Mouse (Mus musculus) intestine, embryonic 15.5 days (tissue): ENCODE data around the gene Pp2d1. TPM values are rescaled to one million over a fixed set of nuclear protein-coding genes. Genes with fewer than 3 reads are reported as not detected.
"Not testable (repeated sequence)": the region's sequence is repeated elsewhere in the genome, so short reads cannot be mapped to it uniquely, and the experiment has no call there.

Experiments used
- ATAC-seq: fragments of 200-750 bp; cut with Nextera tagmentation; 2 replicates; pipeline ENCODE4 v1.8.0; 2017; ENCODE audit warnings: moderate TSS enrichment, moderate library complexity
- H3K27ac ChIP-seq: fragments of 300-500 bp; sonication (generic); 2 replicates; pipeline ENCODE4 v1.5.1; 2015; ENCODE audit warnings: mild to moderate bottlenecking, inconsistent platforms
- H3K27me3 ChIP-seq: fragments of 300-500 bp; sonication (generic); replicated peaks from 2 replicates; pipeline ENCODE4 v1.6.1; 2015; ENCODE audit warnings: inconsistent platforms
- H3K36me3 ChIP-seq: fragments of 300-500 bp; sonication (generic); 2 replicates; pipeline ENCODE4 v1.6.1; 2015; ENCODE audit warnings: inconsistent platforms
- H3K4me1 ChIP-seq: fragments of 300-500 bp; sonication (generic); replicated peaks from 2 replicates; pipeline ENCODE4 v1.6.1; 2015; ENCODE audit warnings: inconsistent platforms
- H3K4me2 ChIP-seq: fragments of 300-500 bp; sonication (generic); replicated peaks from 2 replicates; pipeline ENCODE4 v1.6.1; 2015; ENCODE audit warnings: mild to moderate bottlenecking, inconsistent platforms
- H3K4me3 ChIP-seq: fragments of 300-500 bp; sonication (generic); replicated peaks from 2 replicates; pipeline ENCODE4 v1.5.1; 2015; ENCODE audit warnings: inconsistent platforms
- H3K9ac ChIP-seq: fragments of 300-500 bp; sonication (generic); 2 replicates; pipeline ENCODE4 v1.6.1; 2015; ENCODE audit warnings: inconsistent platforms
- H3K9me3 ChIP-seq: fragments of 300-500 bp; sonication (generic); 2 replicates; pipeline ENCODE4 v1.6.1; 2016; ENCODE audit warnings: inconsistent platforms
- WGBS: fragments of 180-500 bp; shearing (Covaris S2); methylation state at CpG from one replicate; pipeline ENCODE4 v1.1.7; 2015; 5-methylcytosine and 5-hydroxymethylcytosine counted together
- polyA plus RNA-seq: library from polyadenylated mRNA; unstranded; fragments of >200 nt; fragmentation: Nextera tagmentation; extraction: Ambion mirVana; gene quantifications from 2 replicates; pipeline ENCODE4 v1.2.1, GENCODE M21; 2015

The Pp2d1 gene
- polyA plus RNA-seq, 1 experiment from 2014 or later = 0.29 TPM

- Histone ChIP-seq H3K27ac (no peak overlapping the region), H3K4me2 (no peak overlapping the region), H3K9me3 (no peaks in the 10 kb centered on the region), H3K36me3 (no peaks in the 10 kb centered on the region), H3K4me3 (no peak overlapping the region), H3K9ac (no peak overlapping the region), H3K4me1 (0 out of 2 replicates have a peak, but pooled peaks cover 4% of the 10 kb centered on the region), H3K27me3 (no peaks in the 10 kb centered on the region)
- 79% methylated on average over 2 of the region's 2 CpGs for WGBS
- ATAC-seq = no peak
Measured at GRCm38 (mm10) chr17:53577151-53577550, 37.9 kb upstream of the Pp2d1 start.

DNA sequence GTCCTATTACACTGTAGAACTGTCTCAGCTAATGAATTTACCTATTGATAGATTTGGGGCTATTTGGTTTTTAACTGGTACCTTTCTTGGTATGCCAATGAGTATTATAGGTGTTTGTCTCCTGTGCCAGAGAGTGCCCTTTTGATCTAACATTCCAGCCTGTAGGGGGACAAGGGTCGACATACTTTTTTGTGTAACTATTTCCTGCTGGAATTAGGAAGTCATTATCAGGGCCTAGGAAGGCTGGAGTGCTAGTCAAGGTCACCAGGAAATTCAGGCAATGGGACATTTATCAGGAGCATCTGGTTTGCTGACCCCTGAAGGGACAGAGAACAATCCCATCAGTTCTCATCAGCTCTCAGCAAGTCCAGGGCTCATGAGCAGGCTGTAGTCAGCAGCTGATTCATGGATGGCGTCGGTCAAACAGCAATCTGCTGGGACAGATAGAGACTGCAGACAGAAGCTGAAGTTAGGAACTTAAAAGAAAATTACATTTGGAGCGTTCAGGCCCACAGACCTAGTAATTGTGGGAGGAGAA lies 33.8 kb upstream of the Pp2d1 start:
- WGBS = 55% methylated on average over 4 of the region's 4 CpGs
- Histone ChIP-seq H3K4me1 (peaks cover 13% of the 10 kb centered on the region), H3K36me3 (no peaks in the 10 kb centered on the region), H3K4me3 (no peak overlapping the region), H3K27me3 (no peaks in the 10 kb centered on the region), H3K27ac (no peak overlapping the region), H3K9me3 (no peaks in the 10 kb centered on the region), H3K9ac (no peak overlapping the region), H3K4me2 (no peak overlapping the region)
- ATAC-seq = no peak

DNA sequence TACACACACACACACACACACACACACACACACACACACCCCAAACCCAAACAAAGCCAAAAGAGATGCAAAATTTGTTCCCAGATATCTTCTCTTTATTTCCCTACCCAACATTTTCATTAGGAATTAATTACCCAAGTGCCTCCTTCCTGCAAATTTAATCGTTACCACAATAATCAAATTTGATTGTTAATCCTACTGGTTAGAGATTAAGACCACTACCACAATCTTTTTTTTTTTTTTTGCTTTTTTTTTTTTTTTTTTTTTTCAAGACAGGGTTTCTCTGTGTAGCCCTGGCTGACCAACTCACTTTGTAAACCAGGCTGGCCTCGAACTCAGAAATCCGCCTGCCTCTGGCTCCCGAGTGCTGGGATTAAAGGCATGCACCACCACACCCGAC lies 31.7 kb upstream of the Pp2d1 start:
- WGBS = 91% methylated on average over 5 of the region's 5 CpGs
- H3K9ac ChIP-seq, H3K27me3 ChIP-seq, H3K27ac ChIP-seq, ATAC-seq, H3K4me2 ChIP-seq, H3K36me3 ChIP-seq, H3K4me3 ChIP-seq, H3K9me3 ChIP-seq: not testable (repeated sequence)
- peaks cover 13% of the 10 kb centered on the region for H3K4me1 ChIP-seq

DNA sequence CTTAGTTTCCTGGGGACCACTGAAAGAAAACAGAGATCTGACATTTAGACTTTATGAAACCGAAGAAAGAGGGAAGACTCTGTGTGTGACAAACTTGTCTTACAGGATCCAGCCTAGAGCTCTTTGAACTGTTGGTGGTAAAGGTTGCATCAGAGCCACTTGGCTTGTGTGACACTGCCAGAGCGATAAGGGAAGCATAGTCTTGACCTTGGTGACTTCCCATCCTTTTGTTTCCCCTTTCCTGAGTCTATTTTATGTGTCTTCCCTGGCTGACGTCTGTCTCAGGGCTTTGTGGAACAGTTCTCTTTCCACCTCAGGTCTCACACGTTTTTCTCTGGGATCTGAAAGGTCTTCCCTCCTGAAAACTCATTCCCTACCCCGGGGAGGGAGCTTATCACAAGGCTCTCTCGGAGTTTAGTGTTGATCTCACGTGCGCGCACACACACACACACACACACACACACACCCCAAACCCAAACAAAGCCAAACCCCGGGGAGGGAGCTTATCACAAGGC lies 31.2 kb upstream of the Pp2d1 start:
- no peaks in the 10 kb centered on the region for H3K36me3 ChIP-seq
- H3K4me2 ChIP-seq = peak overlapping the region; percentile 86; the same call in 1 of the 2 replicates
- H3K4me3 ChIP-seq = no peak overlapping the region
- ATAC-seq = peak; percentile 37
- H3K27ac ChIP-seq = peak overlapping the region; percentile 64
- 26% methylated on average over 10 of the region's 10 CpGs for WGBS
- no peak overlapping the region for H3K9ac ChIP-seq
- H3K27me3 ChIP-seq = no peaks in the 10 kb centered on the region
- H3K9me3 ChIP-seq = no peaks in the 10 kb centered on the region
- peaks cover 13% of the 10 kb centered on the region for H3K4me1 ChIP-seq

DNA sequence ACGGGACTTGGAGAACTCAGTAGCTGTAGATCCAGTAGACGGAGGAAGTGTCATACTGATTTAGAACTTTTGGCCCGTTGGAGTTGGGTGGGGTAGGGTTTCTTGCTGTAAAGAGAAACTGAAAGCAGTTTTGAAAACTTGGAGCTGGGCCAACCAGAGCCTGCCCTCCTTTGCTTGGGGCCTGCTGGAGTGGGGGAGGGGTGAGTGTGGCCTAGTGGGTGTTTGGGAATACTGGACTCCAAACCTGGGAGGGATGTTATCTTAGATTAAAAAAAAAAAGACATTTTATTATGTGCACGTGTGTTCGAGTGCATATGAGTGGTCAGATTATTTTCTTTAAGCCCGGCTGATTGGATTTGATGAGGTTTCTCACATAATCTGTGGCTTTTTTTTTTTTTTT lies 30.6 kb upstream of the Pp2d1 start:
- H3K27me3 ChIP-seq = no peaks in the 10 kb centered on the region
- no peak overlapping the region; the same call in 1 of the 2 replicates for H3K4me3 ChIP-seq
- ATAC-seq = 0 out of 2 replicates have a peak, but pooled peaks have one; percentile 7
- peaks cover 13% of the 10 kb centered on the region for H3K4me1 ChIP-seq
- no peaks in the 10 kb centered on the region for H3K9me3 ChIP-seq
- peak overlapping the region; percentile 86 for H3K4me2 ChIP-seq
- H3K27ac ChIP-seq = peak overlapping the region; percentile 64
- H3K9ac ChIP-seq = no peak overlapping the region
- H3K36me3 ChIP-seq = no peaks in the 10 kb centered on the region
- WGBS = 27% methylated on average over 6 of the region's 6 CpGs

DNA sequence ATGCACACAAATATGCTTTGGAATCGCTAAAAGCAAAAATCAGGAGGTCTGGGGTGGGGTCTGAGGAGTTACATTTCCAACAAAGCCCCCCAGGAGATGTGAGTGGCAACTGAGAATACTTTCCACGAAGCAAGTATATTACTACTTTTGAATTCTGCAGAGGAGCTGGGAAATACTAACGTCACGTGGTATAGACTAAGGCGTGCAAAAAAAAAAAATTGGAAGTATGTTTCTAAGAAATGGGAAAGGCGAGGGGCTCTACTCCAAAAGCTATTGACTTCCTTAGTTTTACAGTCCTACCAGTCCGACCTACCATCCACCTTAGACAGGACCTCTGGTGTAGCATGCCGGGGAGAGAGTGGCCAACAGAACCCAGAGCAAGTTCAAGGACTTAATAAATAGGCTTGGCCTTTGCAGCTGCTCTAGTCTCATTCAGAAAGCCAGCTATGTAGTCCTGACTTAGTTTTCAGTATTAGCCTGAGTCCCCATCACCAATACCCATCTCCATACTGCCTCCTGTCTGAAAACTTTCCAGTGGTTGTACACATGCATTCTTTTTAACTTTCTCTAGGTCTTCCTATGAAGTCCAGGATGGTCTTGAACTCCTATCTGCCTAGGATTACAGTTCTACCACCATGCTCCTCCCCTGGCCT lies 29.6 kb upstream of the Pp2d1 start:
- Histone ChIP-seq H3K27ac (peak overlapping the region; percentile 97; the same call in 1 of the 2 replicates), H3K4me1 (peaks cover 13% of the 10 kb centered on the region), H3K9me3 (no peaks in the 10 kb centered on the region), H3K36me3 (no peaks in the 10 kb centered on the region), H3K9ac (peak overlapping the region; percentile 87; the same call in 1 of the 2 replicates), H3K4me2 (peak overlapping the region; percentile 86), H3K27me3 (no peaks in the 10 kb centered on the region), H3K4me3 (peak overlapping the region; percentile 84)
- no peak for ATAC-seq
- 43% methylated on average over 8 of the region's 8 CpGs for WGBS

DNA sequence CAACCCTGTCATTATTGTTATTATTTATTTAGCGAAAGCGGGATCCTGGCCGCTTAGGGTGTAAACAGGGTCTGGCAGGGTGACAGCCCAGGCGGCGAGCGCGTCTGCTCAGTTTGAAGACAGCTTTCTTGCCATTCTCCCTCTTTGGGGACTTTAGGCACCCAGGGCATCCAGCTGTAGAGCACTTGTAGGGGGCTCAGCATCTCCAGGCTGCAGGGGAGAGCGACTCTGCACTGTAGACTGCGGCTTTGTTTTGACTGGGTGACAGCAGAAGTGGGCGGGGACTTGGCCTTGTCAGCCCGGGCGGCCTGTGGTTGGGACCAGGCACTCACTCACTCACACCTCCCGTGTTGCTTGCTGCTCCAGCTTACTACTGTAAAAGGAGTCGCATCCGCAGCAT lies 28.9 kb upstream of the Pp2d1 start:
- peak overlapping the region; percentile 87 for H3K9ac ChIP-seq
- WGBS = under 1% methylated on average over 15 of the region's 15 CpGs
- ATAC-seq = peak; percentile 72
- peaks cover 13% of the 10 kb centered on the region for H3K4me1 ChIP-seq
- no peaks in the 10 kb centered on the region for H3K36me3 ChIP-seq
- peak overlapping the region; percentile 84 for H3K4me3 ChIP-seq
- no peaks in the 10 kb centered on the region for H3K9me3 ChIP-seq
- H3K27ac ChIP-seq = peak overlapping the region; percentile 97
- no peaks in the 10 kb centered on the region for H3K27me3 ChIP-seq
- H3K4me2 ChIP-seq = peak overlapping the region; percentile 86

DNA sequence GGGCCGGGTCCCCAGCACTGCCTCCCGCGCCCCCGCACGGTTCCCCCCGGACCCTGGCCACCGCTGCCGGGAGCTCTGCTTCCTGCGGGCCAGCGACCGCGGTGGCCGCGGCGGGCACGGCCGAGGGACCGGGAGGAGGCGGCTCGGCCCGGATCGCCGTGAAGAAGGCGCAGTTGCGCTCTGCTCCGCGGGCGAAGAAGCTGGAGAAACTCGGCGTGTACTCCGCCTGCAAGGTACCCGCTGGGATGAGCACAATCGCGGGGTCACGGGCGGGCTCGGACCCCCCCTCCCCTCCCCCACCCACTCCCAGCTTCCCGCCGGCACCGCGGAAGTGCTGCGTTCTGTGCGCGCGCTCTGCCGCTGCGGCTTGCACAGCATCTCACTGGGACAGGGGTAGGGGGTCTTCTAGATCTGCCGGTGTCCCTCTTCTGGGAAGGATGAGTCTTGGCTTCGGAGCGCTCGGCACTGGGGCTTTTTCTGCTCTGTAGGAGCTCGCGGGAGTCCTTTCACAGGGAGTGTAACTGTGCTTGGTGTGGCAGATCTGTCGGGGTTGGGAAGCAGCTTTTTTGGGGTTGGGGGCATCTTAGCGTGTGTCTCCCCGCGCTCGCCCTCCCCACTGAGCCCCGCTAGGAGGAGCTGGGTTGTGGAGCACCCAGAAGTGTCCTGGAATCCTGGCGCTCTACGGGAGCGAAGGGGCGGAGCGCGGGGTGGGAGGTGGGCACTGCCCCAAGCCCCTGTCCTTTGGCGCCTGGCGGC lies 28.3 kb upstream of the Pp2d1 start:
- H3K27me3 ChIP-seq = no peaks in the 10 kb centered on the region
- H3K9ac ChIP-seq = peak overlapping the region; percentile 87
- H3K9me3 ChIP-seq = no peaks in the 10 kb centered on the region
- under 1% methylated on average over 63 of the region's 67 CpGs for WGBS
- H3K4me2 ChIP-seq = peak overlapping the region; percentile 86
- peak overlapping the region; percentile 84 for H3K4me3 ChIP-seq
- peaks cover 13% of the 10 kb centered on the region for H3K4me1 ChIP-seq
- peak; percentile 73 for ATAC-seq
- H3K27ac ChIP-seq = peak overlapping the region; percentile 97
- H3K36me3 ChIP-seq = no peaks in the 10 kb centered on the region

DNA sequence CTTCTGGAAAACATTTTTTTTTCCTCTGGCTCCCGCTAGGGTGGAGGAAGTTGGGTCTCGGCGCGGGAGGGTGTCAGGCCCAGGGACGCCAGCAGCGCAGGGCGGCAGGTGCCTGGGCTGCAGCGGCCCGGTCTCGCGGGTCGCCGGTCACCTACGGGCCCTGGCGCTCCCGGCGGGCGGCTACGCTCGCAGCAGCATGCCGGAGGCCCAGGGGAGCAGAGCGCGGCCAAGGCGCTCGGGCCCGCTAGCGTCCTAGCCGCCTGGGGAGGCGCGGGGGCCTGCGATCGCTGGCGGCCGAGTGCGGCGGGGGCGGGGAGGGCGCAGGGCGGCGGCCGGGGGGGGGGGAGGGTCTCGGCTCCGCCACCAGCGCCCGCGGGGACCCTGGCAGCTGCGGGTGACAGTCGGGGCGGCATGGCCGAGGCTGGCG lies 27.7 kb upstream of the Pp2d1 start:
- ATAC-seq = peak; percentile 76
- H3K4me3 ChIP-seq = peak overlapping the region; percentile 84
- peak overlapping the region; percentile 97 for H3K27ac ChIP-seq
- under 1% methylated on average over 38 of the region's 51 CpGs for WGBS
- peak overlapping the region; percentile 86 for H3K4me2 ChIP-seq
- H3K9ac ChIP-seq = peak overlapping the region; percentile 87
- no peaks in the 10 kb centered on the region for H3K36me3 ChIP-seq
- H3K9me3 ChIP-seq = no peaks in the 10 kb centered on the region
- no peaks in the 10 kb centered on the region for H3K27me3 ChIP-seq
- peaks cover 13% of the 10 kb centered on the region for H3K4me1 ChIP-seq

DNA sequence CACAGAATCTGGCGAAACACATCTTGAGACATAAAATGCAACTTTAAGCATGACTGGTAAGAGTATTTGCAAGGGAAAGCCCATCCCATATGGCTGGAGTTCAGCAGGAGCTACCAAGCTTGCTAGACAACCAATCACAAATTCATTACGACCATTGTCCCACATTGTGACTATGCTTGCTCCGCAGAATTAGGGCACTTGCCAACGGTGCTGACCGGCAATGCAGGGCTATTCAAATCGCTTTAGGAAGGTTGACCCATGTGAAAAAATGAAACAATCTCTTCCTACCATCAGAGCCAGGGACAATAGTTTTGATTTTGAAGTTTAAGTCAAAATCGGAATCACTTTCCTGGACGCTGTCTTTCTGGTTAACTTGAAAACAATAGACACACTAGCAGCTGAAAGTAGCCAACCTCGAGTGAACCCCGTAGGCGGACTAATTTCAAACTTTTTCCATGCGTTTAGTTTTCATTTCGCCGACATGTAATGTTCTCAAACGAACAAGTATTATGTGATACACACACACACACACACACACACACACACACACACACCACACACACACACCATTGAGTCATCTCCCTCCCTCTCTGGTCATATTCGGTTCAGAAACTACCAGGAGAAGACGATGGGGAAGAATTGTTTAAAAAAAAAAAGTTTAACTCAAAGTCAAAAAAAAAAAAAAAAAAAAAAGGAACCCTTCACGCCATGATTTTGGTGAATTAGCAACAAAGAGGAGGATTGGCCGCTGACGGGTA lies 27.1 kb upstream of the Pp2d1 start, which contains the start of gene Kat2b:
TSS of gene Kat2b (plus strand) at position 701 of the 758 bp plus-strand sequence.
- Histone ChIP-seq H3K4me3 (peak within 1 kb of the TSS; percentile 84), H3K27ac (peak within 1 kb of the TSS; percentile 97)

GRCm38 (mm10) chr17:53564837-53565236 lies 25.6 kb upstream of the Pp2d1 start:
- WGBS = 79% methylated on average over 4 of the region's 4 CpGs
- no peaks in the 10 kb centered on the region for H3K27me3 ChIP-seq
- peaks cover 13% of the 10 kb centered on the region for H3K4me1 ChIP-seq
- H3K36me3 ChIP-seq = no peaks in the 10 kb centered on the region
- no peak overlapping the region for H3K4me2 ChIP-seq
- H3K4me3 ChIP-seq = no peak overlapping the region
- H3K27ac ChIP-seq = no peak overlapping the region
- no peak for ATAC-seq
- no peak overlapping the region for H3K9ac ChIP-seq
- H3K9me3 ChIP-seq = no peaks in the 10 kb centered on the region

More for the DNA sequence above, 27.1 kb upstream of the Pp2d1 start, which contains the start of gene Kat2b:
- Histone ChIP-seq H3K27me3 (no peaks in the 10 kb centered on the region), H3K4me1 (peaks cover 13% of the 10 kb centered on the region), H3K9ac (peak within 1 kb of the TSS; percentile 87), H3K4me2 (peak within 1 kb of the TSS; percentile 86), H3K9me3 (no peaks in the 10 kb centered on the region), H3K36me3 (no peaks in the 10 kb centered on the region)
- ATAC-seq = no peak
- 2% methylated on average over 20 of the region's 20 CpGs for WGBS
